Mouse (Mus musculus) hindbrain, embryonic 14.5 days (tissue): ENCODE results near the gene Axl. TPM values are rescaled to one million over a fixed set of nuclear protein-coding genes. Genes with fewer than 3 reads are reported as not detected.
A peak's percentile ranks its signal among the peaks of the same experiment; 100 is the strongest.

Experiments
- ATAC-seq: fragments of 200-750 bp; cut with Nextera tagmentation; 2 replicates; pipeline ENCODE4 v1.8.0; 2017; ENCODE audit warnings: moderate number of reproducible peaks, mild to moderate bottlenecking, moderate TSS enrichment, moderate library complexity; ENCODE audit not compliant: low FRiP score
- DNase-seq: peaks from one replicate; pipeline ENCODE4 v3.0.0-alpha.2; 2015; ENCODE audit warnings: low spot score
- H3K27ac ChIP-seq: fragments of 300-500 bp; sonication (generic); 2 replicates; pipeline ENCODE4 v1.5.1; 2014; ENCODE audit warnings: mild to moderate bottlenecking, moderate library complexity
- H3K27me3 ChIP-seq: fragments of 300-500 bp; sonication (generic); 2 replicates; pipeline ENCODE4 v1.6.1; 2014; ENCODE audit warnings: mild to moderate bottlenecking, low read length, mixed read lengths; ENCODE audit not compliant: control insufficient read depth, insufficient read depth
- H3K36me3 ChIP-seq: fragments of 300-500 bp; sonication (generic); replicated peaks from 2 replicates; pipeline ENCODE4 v1.6.1; 2014; ENCODE audit not compliant: control insufficient read depth, insufficient read depth
- H3K4me1 ChIP-seq: fragments of 300-500 bp; sonication (generic); replicated peaks from 2 replicates; pipeline ENCODE4 v1.6.1; 2014; ENCODE audit warnings: antibody characterized with exemption, low read length, mixed read lengths; ENCODE audit not compliant: control insufficient read depth, insufficient read depth
- H3K4me2 ChIP-seq: fragments of 300-500 bp; sonication (generic); replicated peaks from 2 replicates; pipeline ENCODE4 v1.6.1; 2014; ENCODE audit warnings: mild to moderate bottlenecking, moderate library complexity
- H3K4me3 ChIP-seq: fragments of 300-500 bp; sonication (generic); replicated peaks from 2 replicates; pipeline ENCODE4 v1.5.1; 2014; ENCODE audit warnings: mild to moderate bottlenecking, low read length
- H3K9ac ChIP-seq: fragments of 300-500 bp; sonication (generic); 2 replicates; pipeline ENCODE4 v1.6.1; 2014
- H3K9me3 ChIP-seq: fragments of 300-500 bp; sonication (generic); 2 replicates; pipeline ENCODE4 v1.6.1; 2016; ENCODE audit warnings: low read length; ENCODE audit not compliant: control insufficient read depth
- WGBS: fragments of 180-500 bp; shearing (Covaris S2); extraction: QIAGEN DNeasy Blood & Tissue Kit; methylation state at CpG from one replicate; pipeline ENCODE4 v1.1.7; 2014; 5-methylcytosine and 5-hydroxymethylcytosine counted together
- polyA plus RNA-seq: library from polyadenylated mRNA; unstranded; fragments of >200 nt; fragmentation: Nextera tagmentation; extraction: Ambion mirVana; gene quantifications from 2 replicates; pipeline ENCODE4 v1.2.1, GENCODE M21; 2014

Gene Axl
- polyA plus RNA-seq, 1 experiment from 2014 or later: 20.6 TPM

DNA sequence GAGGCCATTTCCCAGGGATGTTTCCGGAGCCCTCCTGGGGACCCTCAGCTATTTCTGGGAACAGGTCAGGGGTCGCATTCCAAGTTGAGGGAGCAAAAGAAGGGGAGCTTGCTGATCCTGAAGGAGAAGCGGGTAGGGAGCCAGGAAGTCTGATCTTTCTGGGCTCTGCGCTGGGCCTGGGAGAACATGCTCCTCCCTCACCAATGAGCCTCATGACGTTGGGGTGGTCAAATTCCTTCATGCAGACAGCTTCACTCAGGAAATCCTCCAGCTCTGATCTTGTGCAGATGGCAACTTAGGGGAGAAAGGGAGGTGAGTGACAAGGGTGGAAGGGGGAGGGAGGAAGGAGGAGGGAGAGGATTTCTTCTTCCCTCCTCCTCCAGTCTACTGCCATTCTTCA, 24.3 kb downstream of the Axl start:
- Histone ChIP-seq H3K4me3 (no peak overlapping the region), H3K27me3 (no peaks in the 10 kb centered on the region), H3K9me3 (no peaks in the 10 kb centered on the region), H3K4me1 (no peaks in the 10 kb centered on the region), H3K36me3 (no peaks in the 10 kb centered on the region), H3K4me2 (no peak overlapping the region), H3K27ac (no peak overlapping the region), H3K9ac (no peak overlapping the region)
- WGBS: 50% methylated on average over 5 of the region's 5 CpGs
- ATAC-seq (no peak), DNase-seq (no peak)

DNA sequence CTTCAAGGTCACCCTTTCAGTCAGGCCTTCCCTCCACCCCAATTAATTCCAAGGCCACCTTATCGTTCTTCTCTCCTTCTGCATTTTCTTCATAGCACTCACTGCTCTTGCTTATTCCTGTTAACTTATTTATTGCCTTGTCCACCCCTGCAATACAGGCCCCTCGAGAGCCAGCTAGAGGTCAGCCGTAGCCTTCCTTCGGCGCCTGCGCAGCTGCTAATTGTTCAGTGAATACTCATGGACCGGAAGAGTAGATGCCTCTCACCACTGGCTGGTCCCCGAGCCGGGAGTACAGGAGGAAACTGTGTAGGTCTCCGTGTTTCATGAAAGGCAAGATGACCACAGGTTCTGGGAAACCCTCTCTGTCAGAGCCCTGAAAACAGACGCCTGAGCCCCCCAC, 24.8 kb downstream of the Axl start:
- H3K36me3 ChIP-seq: no peaks in the 10 kb centered on the region
- no peaks in the 10 kb centered on the region for H3K9me3 ChIP-seq
- H3K4me1 ChIP-seq: no peaks in the 10 kb centered on the region
- ATAC-seq (no peak), DNase-seq (no peak)
- H3K27ac ChIP-seq: no peak overlapping the region
- no peak overlapping the region for H3K9ac ChIP-seq
- no peak overlapping the region for H3K4me3 ChIP-seq
- no peak overlapping the region for H3K4me2 ChIP-seq
- 74% methylated on average over 11 of the region's 11 CpGs for WGBS
- H3K27me3 ChIP-seq: no peaks in the 10 kb centered on the region

DNA sequence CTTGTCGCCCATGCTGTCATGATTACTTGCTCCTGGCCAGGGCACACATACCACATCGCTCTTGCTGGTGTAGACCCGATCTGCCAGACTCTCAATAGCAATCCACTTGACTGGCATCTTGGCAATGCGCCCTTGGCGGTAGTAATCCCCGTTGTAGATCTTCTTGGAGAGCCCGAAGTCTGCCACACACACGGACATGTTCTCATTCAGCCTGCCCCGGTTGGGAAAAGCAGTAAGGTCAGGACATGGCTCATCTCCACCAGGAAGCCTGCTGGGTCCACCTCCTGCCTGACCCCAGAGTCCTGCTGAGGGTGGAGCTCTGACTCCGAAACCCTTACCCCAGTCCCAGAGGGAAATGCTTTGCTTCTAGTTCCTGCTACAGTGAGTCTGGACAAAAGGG, 27.2 kb downstream of the Axl start:
- WGBS: 73% methylated on average over 10 of the region's 10 CpGs
- no peak for ATAC-seq
- DNase-seq: no peak
- Histone ChIP-seq H3K27me3 (no peaks in the 10 kb centered on the region), H3K4me3 (no peak overlapping the region), H3K36me3 (no peaks in the 10 kb centered on the region), H3K27ac (no peak overlapping the region), H3K4me1 (no peaks in the 10 kb centered on the region), H3K9me3 (no peaks in the 10 kb centered on the region), H3K4me2 (no peak overlapping the region), H3K9ac (no peak overlapping the region)

DNA sequence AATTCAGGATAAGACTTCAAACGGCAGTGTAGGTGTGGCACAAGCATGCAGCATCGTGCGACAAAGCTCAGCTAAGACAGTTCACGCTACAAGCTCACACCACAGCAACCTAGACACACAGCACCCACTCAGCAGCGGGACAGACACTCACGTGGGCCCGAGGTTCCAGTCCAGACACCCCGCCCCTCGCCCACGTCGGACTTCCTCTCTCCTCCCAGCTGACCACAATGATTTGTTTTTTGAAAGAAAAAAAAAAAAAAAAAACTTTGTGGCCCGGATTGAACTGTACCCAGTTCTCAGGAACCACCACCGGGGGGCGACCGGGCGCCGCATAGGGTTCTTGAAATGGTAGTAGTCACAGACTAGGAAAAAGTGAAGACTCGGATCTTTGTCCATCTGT, 32.5 kb downstream of the Axl start:
- WGBS: under 1% methylated on average over 18 of the region's 18 CpGs
- Histone ChIP-seq H3K36me3 (peaks cover 9% of the 10 kb centered on the region; the same call in 1 of the 2 replicates), H3K27ac (peak overlapping the region; percentile 99), H3K4me2 (peak overlapping the region; percentile 98), H3K9me3 (no peaks in the 10 kb centered on the region), H3K4me1 (peaks cover 17% of the 10 kb centered on the region), H3K4me3 (peak overlapping the region; percentile 96), H3K27me3 (no peaks in the 10 kb centered on the region), H3K9ac (peak overlapping the region; percentile 55)
- peak; percentile 85 for DNase-seq
- ATAC-seq: peak; percentile 13; the same call in 1 of the 2 replicates

DNA sequence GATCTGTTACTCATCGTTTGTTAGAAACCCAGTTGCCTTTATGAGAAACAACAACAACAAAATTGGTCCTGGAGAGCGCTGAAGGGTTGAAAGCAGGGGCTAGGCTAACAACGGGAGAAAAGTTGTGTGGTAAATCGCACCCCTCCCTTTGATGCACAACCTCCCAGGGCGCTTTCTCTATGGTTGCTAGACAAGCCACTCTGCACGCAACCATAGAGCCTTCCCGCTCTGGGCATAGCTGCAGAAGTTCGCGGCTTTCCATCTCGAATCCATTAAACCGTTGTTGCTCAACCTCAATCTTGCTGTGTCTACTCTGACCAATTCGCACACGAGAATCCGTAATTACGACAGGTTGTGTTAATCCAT, 33.1 kb downstream of the Axl start:
- peak overlapping the region; percentile 98 for H3K4me2 ChIP-seq
- ATAC-seq (peak; percentile 50), DNase-seq (peak; percentile 74)
- under 1% methylated on average over 15 of the region's 15 CpGs for WGBS
- no peaks in the 10 kb centered on the region for H3K9me3 ChIP-seq
- peaks cover 17% of the 10 kb centered on the region for H3K4me1 ChIP-seq
- peak overlapping the region; percentile 55 for H3K9ac ChIP-seq
- H3K4me3 ChIP-seq: peak overlapping the region; percentile 96
- H3K36me3 ChIP-seq: peaks cover 14% of the 10 kb centered on the region; the same call in 1 of the 2 replicates
- H3K27me3 ChIP-seq: no peaks in the 10 kb centered on the region
- peak overlapping the region; percentile 99 for H3K27ac ChIP-seq

DNA sequence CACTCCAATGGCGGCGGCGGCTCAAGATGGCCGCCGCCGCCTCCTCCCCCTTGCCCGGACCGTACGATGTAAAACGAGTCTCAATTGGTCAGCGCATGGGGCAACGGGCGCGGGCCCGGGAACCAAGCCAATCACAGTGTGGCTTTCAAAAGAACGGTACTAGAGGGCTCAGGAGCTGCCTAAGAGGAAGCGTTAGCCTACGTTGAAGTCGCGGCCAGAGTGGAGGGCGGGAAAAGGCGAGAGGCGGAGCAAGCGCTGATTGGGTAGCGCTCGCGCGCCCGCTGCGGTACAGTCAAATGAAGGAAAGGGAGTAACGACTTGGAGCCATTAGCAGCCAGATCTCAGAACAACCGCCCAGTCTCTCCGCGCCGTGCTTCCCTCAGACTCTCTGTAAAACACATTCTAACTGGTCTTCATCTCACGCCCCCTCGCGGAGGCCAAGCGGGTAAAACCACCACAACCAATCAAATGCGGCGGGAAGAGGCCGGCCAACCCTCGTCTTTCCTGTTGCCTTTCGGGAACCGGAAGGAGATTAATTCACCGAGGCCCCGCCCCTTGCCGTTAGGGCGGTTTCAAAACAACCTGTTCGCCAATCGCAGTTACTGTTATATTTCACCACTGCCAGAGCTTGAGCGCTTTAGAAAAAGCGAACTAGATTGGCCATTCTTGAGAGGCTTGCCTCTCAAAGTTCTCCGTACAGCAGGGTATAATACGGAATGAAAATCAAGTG, 33.6 kb downstream of the Axl start, which contains the start of gene Hnrnpul1:
Hnrnpul1 (minus strand) TSS at position 20 of the 730 bp plus-strand sequence.
- DNase-seq: peak; percentile 99
- peak; percentile 95 for ATAC-seq
- Histone ChIP-seq H3K4me2 (peak within 1 kb of the TSS; percentile 99), H3K4me1 (peaks cover 17% of the 10 kb centered on the region), H3K27ac (peak within 1 kb of the TSS; percentile 99), H3K27me3 (no peaks in the 10 kb centered on the region), H3K9ac (peak within 1 kb of the TSS; percentile 97), H3K36me3 (peaks cover 20% of the 10 kb centered on the region), H3K4me3 (peak within 1 kb of the TSS; percentile 96), H3K9me3 (no peaks in the 10 kb centered on the region)
- WGBS: under 1% methylated on average over 55 of the region's 55 CpGs

DNA sequence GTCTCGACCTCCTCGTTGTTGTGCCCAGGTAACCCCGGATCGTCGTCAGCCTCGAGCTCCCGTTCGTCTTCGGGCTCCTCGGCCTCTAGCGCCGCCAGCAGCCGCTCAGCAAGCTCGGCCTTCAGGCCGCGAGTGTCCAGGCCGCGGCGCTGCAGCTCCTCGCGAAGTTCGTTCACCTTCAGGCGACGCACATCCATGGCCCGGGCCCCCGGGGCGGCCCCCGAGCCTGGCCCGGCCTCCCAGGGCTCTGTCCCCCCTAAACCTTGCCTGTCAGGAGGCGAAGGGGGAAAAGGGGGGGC, 34.1 kb downstream of the Axl start:
- no peak for ATAC-seq
- no peak for DNase-seq

DNA sequence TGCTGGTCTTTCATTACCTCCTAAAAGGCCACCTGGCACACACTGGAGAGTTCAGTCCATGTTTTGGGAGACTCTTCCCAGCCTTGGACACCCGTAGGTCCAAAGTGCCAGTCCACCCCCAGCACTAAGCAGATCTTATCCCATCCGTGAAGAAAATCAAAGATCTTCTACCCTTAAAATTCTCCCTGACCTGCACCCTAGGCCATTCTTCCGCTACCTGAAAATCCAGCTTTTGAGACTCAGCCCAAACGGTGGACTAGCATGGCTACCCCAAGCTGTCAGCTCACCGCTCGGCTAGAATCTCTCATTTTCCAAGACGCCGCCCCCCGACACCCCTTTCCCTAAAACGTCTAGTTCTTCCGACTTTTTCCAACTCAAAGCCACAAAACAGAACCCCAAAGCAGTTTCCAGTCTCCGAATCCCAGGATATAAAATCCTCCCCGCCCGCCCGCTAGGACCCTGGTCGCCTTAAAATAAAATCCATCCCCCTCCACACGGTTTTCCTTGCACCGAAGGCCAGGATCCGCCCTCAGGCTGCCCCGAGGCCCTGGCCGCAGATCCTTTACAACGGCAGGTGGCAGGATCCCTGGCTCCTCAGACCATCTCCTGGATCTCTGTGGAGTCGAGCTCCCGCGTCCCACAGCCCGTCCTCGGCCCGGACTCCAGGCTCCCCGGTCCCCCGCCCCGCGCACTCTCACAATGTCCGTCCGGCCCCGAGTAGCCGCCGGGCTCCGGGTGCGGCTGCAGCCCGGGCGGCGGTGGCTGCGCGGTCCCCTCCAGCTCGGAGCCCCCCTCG, 34.7 kb downstream of the Axl start:
- Histone ChIP-seq H3K4me2 (peak overlapping the region; percentile 99), H3K9ac (peak overlapping the region; percentile 97), H3K4me3 (peak overlapping the region; percentile 96), H3K9me3 (no peaks in the 10 kb centered on the region), H3K4me1 (peaks cover 17% of the 10 kb centered on the region), H3K27ac (peak overlapping the region; percentile 99), H3K36me3 (peaks cover 30% of the 10 kb centered on the region), H3K27me3 (no peaks in the 10 kb centered on the region)
- ATAC-seq (peak; percentile 6; the same call in 1 of the 2 replicates), DNase-seq (no peak)
- 2% methylated on average over 46 of the region's 46 CpGs for WGBS

More for the DNA sequence above, 34.1 kb downstream of the Axl start:
- no peaks in the 10 kb centered on the region for H3K27me3 ChIP-seq
- H3K4me2 ChIP-seq: peak overlapping the region; percentile 99
- peak overlapping the region; percentile 99 for H3K27ac ChIP-seq
- 0% methylated on average over 29 of the region's 30 CpGs for WGBS
- no peaks in the 10 kb centered on the region for H3K9me3 ChIP-seq
- peak overlapping the region; percentile 96 for H3K4me3 ChIP-seq
- peaks cover 17% of the 10 kb centered on the region for H3K4me1 ChIP-seq
- H3K9ac ChIP-seq: peak overlapping the region; percentile 97
- H3K36me3 ChIP-seq: peaks cover 25% of the 10 kb centered on the region

DNA sequence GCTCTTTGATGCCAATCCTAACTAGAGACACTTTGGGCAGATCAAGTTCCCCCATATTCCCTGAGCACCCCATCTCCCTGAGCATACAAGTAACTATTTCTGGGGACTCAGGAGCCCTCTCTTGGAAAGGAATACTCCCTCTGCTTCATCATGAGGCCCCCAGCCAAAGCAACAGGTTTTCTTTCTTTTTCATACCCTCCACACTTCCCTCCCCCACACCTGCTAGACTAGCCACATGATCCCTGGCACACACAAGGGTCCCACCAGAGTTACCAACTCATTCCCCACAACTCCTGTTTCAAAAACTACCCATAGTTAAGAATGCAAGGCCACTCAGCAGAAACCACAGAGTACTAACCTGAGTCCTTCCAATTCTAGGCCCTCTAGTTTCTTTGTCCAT, 35.4 kb downstream of the Axl start:
- H3K36me3 ChIP-seq: peaks cover 38% of the 10 kb centered on the region
- no peaks in the 10 kb centered on the region for H3K9me3 ChIP-seq
- H3K9ac ChIP-seq: peak overlapping the region; percentile 97
- H3K27me3 ChIP-seq: no peaks in the 10 kb centered on the region
- H3K4me3 ChIP-seq: peak overlapping the region; percentile 96
- ATAC-seq (no peak), DNase-seq (no peak)
- H3K27ac ChIP-seq: no peak overlapping the region
- peak overlapping the region; percentile 99 for H3K4me2 ChIP-seq
- H3K4me1 ChIP-seq: peaks cover 17% of the 10 kb centered on the region
